Mouse (Mus musculus) liver, embryonic 13.5 days (tissue): ENCODE measurements around the gene Mchr1. TPM values are rescaled to one million over a fixed set of nuclear protein-coding genes. Genes with fewer than 3 reads are reported as not detected.
"Not testable (repeated sequence)": the region's sequence is repeated elsewhere in the genome, so short reads cannot be mapped to it uniquely, and the experiment has no call there.

Source experiments
- ATAC-seq: fragments of 200-750 bp; cut with Nextera tagmentation; 2 replicates; pipeline ENCODE4 v1.8.0; 2017; ENCODE audit warnings: low read depth, mild to moderate bottlenecking, moderate number of reproducible peaks, moderate library complexity
- DNase-seq: peaks from one replicate; pipeline ENCODE4 v3.0.0; 2022
- H3K27ac ChIP-seq: fragments of 300-500 bp; sonication (generic); 2 replicates; pipeline ENCODE4 v1.5.1; 2015; ENCODE audit warnings: moderate library complexity, mild to moderate bottlenecking, inconsistent platforms
- H3K27me3 ChIP-seq: fragments of 300-500 bp; sonication (generic); 2 replicates; pipeline ENCODE4 v1.6.1; 2015; ENCODE audit warnings: mild to moderate bottlenecking, inconsistent platforms
- H3K36me3 ChIP-seq: fragments of 300-500 bp; sonication (generic); 2 replicates; pipeline ENCODE4 v1.6.1; 2015; ENCODE audit warnings: mild to moderate bottlenecking, inconsistent platforms
- H3K4me1 ChIP-seq: fragments of 300-500 bp; sonication (generic); replicated peaks from 2 replicates; pipeline ENCODE4 v1.6.1; 2015; ENCODE audit warnings: inconsistent platforms
- H3K4me2 ChIP-seq: fragments of 300-500 bp; sonication (generic); 2 replicates; pipeline ENCODE4 v1.6.1; 2015; ENCODE audit warnings: inconsistent platforms, mild to moderate bottlenecking, moderate library complexity
- H3K4me3 ChIP-seq: fragments of 300-500 bp; sonication (generic); replicated peaks from 2 replicates; pipeline ENCODE4 v1.5.1; 2015; ENCODE audit warnings: mild to moderate bottlenecking, inconsistent platforms
- H3K9ac ChIP-seq: fragments of 300-500 bp; sonication (generic); 2 replicates; pipeline ENCODE4 v1.6.1; 2015; ENCODE audit warnings: mild to moderate bottlenecking, inconsistent platforms
- H3K9me3 ChIP-seq: fragments of 300-500 bp; sonication (generic); replicated peaks from 2 replicates; pipeline ENCODE4 v1.6.1; 2016; ENCODE audit warnings: inconsistent platforms
- WGBS: fragments of 180-500 bp; shearing (Covaris S2); methylation state at CpG from one replicate; pipeline ENCODE4 v1.1.7; 2015; ENCODE audit not compliant: insufficient replicate concordance; 5-methylcytosine and 5-hydroxymethylcytosine counted together
- polyA plus RNA-seq: library from polyadenylated mRNA; unstranded; fragments of >200 nt; fragmentation: Nextera tagmentation; extraction: Ambion mirVana; gene quantifications from 2 replicates; pipeline ENCODE4 v1.2.1, GENCODE M21; 2015

Gene Mchr1
- polyA plus RNA-seq, 1 experiment from 2014 or later = 0.10 TPM

- Histone ChIP-seq H3K9ac (no peak overlapping the region), H3K27ac (no peak overlapping the region), H3K4me1 (peaks cover 16% of the 10 kb centered on the region), H3K9me3 (no peaks in the 10 kb centered on the region; the same call in 1 of the 2 replicates), H3K4me2 (peak overlapping the region; percentile 34), H3K27me3 (no peaks in the 10 kb centered on the region), H3K36me3 (no peaks in the 10 kb centered on the region), H3K4me3 (no peak overlapping the region)
- 17% methylated on average over 4 of the region's 4 CpGs for WGBS
- DNase-seq = peak; percentile 39
- no peak for ATAC-seq
Observed at GRCm38 (mm10) chr15:81199372-81199959, 35.8 kb upstream of the Mchr1 start.

GRCm38 (mm10) chr15:81202462-81202861 is 32.8 kb upstream of the Mchr1 start:
- Histone ChIP-seq H3K4me2 (no peak overlapping the region), H3K9me3 (no peaks in the 10 kb centered on the region; the same call in 1 of the 2 replicates), H3K36me3 (no peaks in the 10 kb centered on the region), H3K9ac (no peak overlapping the region), H3K27ac (no peak overlapping the region), H3K27me3 (no peaks in the 10 kb centered on the region), H3K4me1 (peaks cover 10% of the 10 kb centered on the region), H3K4me3 (no peak overlapping the region)
- ATAC-seq (no peak), DNase-seq (no peak)
- WGBS = 86% methylated on average over 5 of the region's 5 CpGs

GRCm38 (mm10) chr15:81210496-81210895 is 24.8 kb upstream of the Mchr1 start:
- DNase-seq = no peak
- Histone ChIP-seq H3K27ac (no peak overlapping the region), H3K9me3 (no peaks in the 10 kb centered on the region), H3K36me3 (no peaks in the 10 kb centered on the region), H3K4me3 (no peak overlapping the region), H3K4me1 (no peaks in the 10 kb centered on the region), H3K9ac (no peak overlapping the region), H3K27me3 (no peaks in the 10 kb centered on the region), H3K4me2 (no peak overlapping the region)
- WGBS = 45% methylated on average over 5 of the region's 5 CpGs
- ATAC-seq = no peak

GRCm38 (mm10) chr15:81212976-81213375 is 22.3 kb upstream of the Mchr1 start:
- Histone ChIP-seq H3K9ac (no peak overlapping the region), H3K4me2 (no peak overlapping the region), H3K36me3 (no peaks in the 10 kb centered on the region), H3K4me3 (no peak overlapping the region), H3K4me1 (no peaks in the 10 kb centered on the region), H3K27me3 (no peaks in the 10 kb centered on the region), H3K27ac (no peak overlapping the region), H3K9me3 (no peaks in the 10 kb centered on the region)
- DNase-seq (no peak), ATAC-seq (no peak)
- WGBS = 70% methylated on average over 15 of the region's 15 CpGs

- no peak overlapping the region for H3K4me2 ChIP-seq
- H3K4me3 ChIP-seq = no peak overlapping the region
- 0 out of 2 replicates have a peak, but pooled peaks cover 3% of the 10 kb centered on the region for H3K27me3 ChIP-seq
- H3K36me3 ChIP-seq = no peaks in the 10 kb centered on the region
- H3K9me3 ChIP-seq = no peaks in the 10 kb centered on the region
- H3K4me1 ChIP-seq = no peaks in the 10 kb centered on the region
- H3K9ac ChIP-seq = no peak overlapping the region
- DNase-seq = no peak
- H3K27ac ChIP-seq = no peak overlapping the region
- no peak for ATAC-seq
- WGBS = 74% methylated on average over 19 of the region's 19 CpGs
Observed at GRCm38 (mm10) chr15:81216906-81217653, 18.2 kb upstream of the Mchr1 start.

GRCm38 (mm10) chr15:81219054-81219453 is 16.2 kb upstream of the Mchr1 start:
- ATAC-seq = no peak
- Histone ChIP-seq H3K27me3 (0 out of 2 replicates have a peak, but pooled peaks cover 3% of the 10 kb centered on the region), H3K9me3 (no peaks in the 10 kb centered on the region), H3K4me1 (no peaks in the 10 kb centered on the region), H3K4me2 (no peak overlapping the region), H3K36me3 (no peaks in the 10 kb centered on the region), H3K27ac (no peak overlapping the region), H3K4me3 (no peak overlapping the region), H3K9ac (no peak overlapping the region)
- no peak for DNase-seq
- 44% methylated on average over 6 of the region's 6 CpGs for WGBS

GRCm38 (mm10) chr15:81220051-81220450 is 15.2 kb upstream of the Mchr1 start:
- not testable (repeated sequence) for H3K9ac ChIP-seq, H3K4me1 ChIP-seq, DNase-seq, H3K4me3 ChIP-seq, H3K27ac ChIP-seq, H3K36me3 ChIP-seq, H3K4me2 ChIP-seq, ATAC-seq, H3K9me3 ChIP-seq, H3K27me3 ChIP-seq
- 60% methylated on average over 8 of the region's 8 CpGs for WGBS

- no peaks in the 10 kb centered on the region for H3K9me3 ChIP-seq
- ATAC-seq = no peak
- no peak for DNase-seq
Observed at GRCm38 (mm10) chr15:81221446-81221845, 13.9 kb upstream of the Mchr1 start.

GRCm38 (mm10) chr15:81225016-81225415 is 10.3 kb upstream of the Mchr1 start:
- ATAC-seq (no peak), DNase-seq (no peak)
- Histone ChIP-seq H3K27ac (no peak overlapping the region), H3K9ac (no peak overlapping the region), H3K4me3 (no peak overlapping the region), H3K9me3 (no peaks in the 10 kb centered on the region), H3K27me3 (0 out of 2 replicates have a peak, but pooled peaks cover 5% of the 10 kb centered on the region), H3K4me2 (no peak overlapping the region), H3K36me3 (no peaks in the 10 kb centered on the region), H3K4me1 (no peaks in the 10 kb centered on the region)
- 70% methylated on average over 10 of the region's 10 CpGs for WGBS

More at GRCm38 (mm10) chr15:81221446-81221845, 13.9 kb upstream of the Mchr1 start:
- Histone ChIP-seq H3K4me1 (no peaks in the 10 kb centered on the region), H3K4me3 (no peak overlapping the region), H3K9ac (no peak overlapping the region), H3K27ac (no peak overlapping the region), H3K27me3 (0 out of 2 replicates have a peak, but pooled peaks cover 3% of the 10 kb centered on the region), H3K36me3 (no peaks in the 10 kb centered on the region), H3K4me2 (no peak overlapping the region)
- 47% methylated on average over 6 of the region's 6 CpGs for WGBS

GRCm38 (mm10) chr15:81225732-81226131 is 9.6 kb upstream of the Mchr1 start:
- ATAC-seq = no peak
- Histone ChIP-seq H3K4me1 (no peaks in the 10 kb centered on the region), H3K27ac (no peak overlapping the region), H3K36me3 (no peaks in the 10 kb centered on the region), H3K4me2 (no peak overlapping the region), H3K9ac (no peak overlapping the region), H3K4me3 (no peak overlapping the region), H3K27me3 (0 out of 2 replicates have a peak, but pooled peaks cover 4% of the 10 kb centered on the region), H3K9me3 (no peaks in the 10 kb centered on the region)
- 64% methylated on average over 6 of the region's 6 CpGs for WGBS
- no peak for DNase-seq

- no peaks in the 10 kb centered on the region for H3K4me1 ChIP-seq
Observed at GRCm38 (mm10) chr15:81226796-81227195, 8.5 kb upstream of the Mchr1 start.

More at GRCm38 (mm10) chr15:81226796-81227195, 8.5 kb upstream of the Mchr1 start:
- Histone ChIP-seq H3K9me3 (no peaks in the 10 kb centered on the region), H3K4me2 (no peak overlapping the region), H3K9ac (no peak overlapping the region), H3K36me3 (no peaks in the 10 kb centered on the region), H3K27me3 (0 out of 2 replicates have a peak, but pooled peaks cover 2% of the 10 kb centered on the region), H3K27ac (no peak overlapping the region), H3K4me3 (no peak overlapping the region)
- DNase-seq (no peak), ATAC-seq (no peak)
- 57% methylated on average over 4 of the region's 4 CpGs for WGBS
